ENCODE assay signal across 26 mouse cellular contexts in the genomic region with DNA sequence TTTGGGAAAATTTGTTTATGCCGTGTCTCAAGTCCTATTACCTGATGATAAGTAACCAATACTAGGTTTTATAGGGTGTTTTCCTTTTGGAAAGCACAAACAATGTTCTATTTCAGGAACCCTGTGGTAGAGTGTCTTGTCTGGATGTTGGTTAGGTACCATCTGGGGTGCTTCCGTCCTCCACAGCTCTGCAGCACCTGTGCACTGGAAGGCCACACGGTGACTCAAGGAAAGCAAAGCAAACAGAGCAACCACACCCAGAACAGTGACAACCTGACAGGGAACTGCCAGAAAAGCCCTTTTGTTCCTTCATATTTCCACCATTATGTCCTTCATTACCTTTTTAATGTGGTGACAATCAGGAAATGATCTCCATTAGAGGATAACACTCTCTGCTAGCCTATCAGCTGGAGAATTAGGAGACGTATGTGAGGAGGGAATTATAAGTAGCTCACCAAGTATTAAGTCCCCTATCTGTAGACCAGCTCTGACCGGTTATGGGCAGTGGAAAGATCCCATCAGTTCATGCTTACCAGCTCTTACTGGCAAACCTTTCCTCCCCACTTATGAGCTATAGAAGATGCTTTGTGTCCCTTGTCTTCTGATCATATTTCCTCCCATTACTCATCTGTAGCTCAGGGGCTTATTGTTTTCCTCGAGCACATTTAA.
DNase-seq lines count a peak whose midpoint lies in the region; ATAC-seq and TF ChIP-seq lines count a peak whose summit lies in the region.
"Had no signal": no experiment of that assay in that cellular context is flagged by ENCODE, and none has a peak within 500 bp of the region (broad histone marks: within the 10 kb centered on the region; RNA-seq: fewer than 3 reads in every experiment).

No protein-coding gene starts in this region.

- H3K9ac ChIP-seq in intestine, postnatal 0 days (ENCODE audit: low read depth, low read length), result no peak overlapping the region
- H3K9ac ChIP-seq: embryonic facial prominence, embryonic 13.5 days; forebrain, embryonic 15.5 days; liver, embryonic 12.5 days; neural tube, embryonic 15.5 days had no signal

- peak; percentile 64 for DNase-seq in cerebellum, adult 9-11 months
- no peak for DNase-seq in cerebellum, postnatal 14 days
- DNase-seq in brain, adult 2 months (ENCODE audit: low read depth, low spot score), result peak; percentile 64
- peak; percentile 40 to 54 for DNase-seq in cerebellum, postnatal 25 days
- DNase-seq in adrenal gland, postnatal 14 days, result no peak
- DNase-seq in adrenal gland, adult (ENCODE audit: inconsistent age in 2 of 2, low spot score in 1 of 2), result no peak
- DNase-seq: adrenal gland, adult 8-10 months; heart, postnatal 14 days; lung, adult 18-20 months; lung, postnatal 4 days; midbrain, embryonic 14.5 days; retina, postnatal 1 day; right cerebral cortex, postnatal 14 days; thymus, postnatal 14 days had no signal

- no peaks in the 10 kb centered on the region for H3K27me3 ChIP-seq in intestine, postnatal 0 days (replicated peaks; ENCODE audit: control insufficient read depth, insufficient read depth, low read length)
- H3K27me3 ChIP-seq: CH12.LX; embryonic facial prominence, embryonic 13.5 days; forebrain, embryonic 15.5 days; liver, embryonic 12.5 days; megakaryocyte, embryonic 14.5 days; neural tube, embryonic 15.5 days had no signal

- 56% methylated on average over 6 of the region's 6 CpGs for WGBS in intestine, postnatal 0 days

- H3K4me1 ChIP-seq in intestine, postnatal 0 days (replicated peaks; ENCODE audit: control insufficient read depth, insufficient read depth, low read length), result no peaks in the 10 kb centered on the region
- H3K4me1 ChIP-seq: liver, embryonic 12.5 days had no signal

- H3K4me3 ChIP-seq in intestine, postnatal 0 days (ENCODE audit: low read depth, low read length), result no peak overlapping the region
- H3K4me3 ChIP-seq: embryonic facial prominence, embryonic 13.5 days; forebrain, embryonic 10.5 days; forebrain, embryonic 15.5 days; hindbrain, embryonic 10.5 days; layer of hippocampus, adult 2 months; liver, embryonic 12.5 days; megakaryocyte, embryonic 14.5 days; neural tube, embryonic 15.5 days had no signal

- H3K36me3 ChIP-seq in intestine, postnatal 0 days (ENCODE audit: control insufficient read depth, insufficient read depth), result no peaks in the 10 kb centered on the region
- H3K36me3 ChIP-seq: embryonic facial prominence, embryonic 13.5 days; forebrain, embryonic 10.5 days; forebrain, embryonic 15.5 days; hindbrain, embryonic 10.5 days; liver, embryonic 12.5 days; neural tube, embryonic 15.5 days had no signal

- no peaks in the 10 kb centered on the region for H3K9me3 ChIP-seq in intestine, postnatal 0 days (ENCODE audit: control insufficient read depth)
- H3K9me3 ChIP-seq: embryonic facial prominence, embryonic 13.5 days; forebrain, embryonic 10.5 days; forebrain, embryonic 15.5 days; hindbrain, embryonic 10.5 days; liver, embryonic 12.5 days; megakaryocyte, embryonic 14.5 days; neural tube, embryonic 15.5 days had no signal

- no peak for TF ChIP-seq CTCF in intestine, postnatal 0 days (IDR thresholded peaks at IDR 0.05; ENCODE audit: low read depth)

- no peak overlapping the region for H3K4me2 ChIP-seq in intestine, postnatal 0 days (replicated peaks; ENCODE audit: low read depth)
- H3K4me2 ChIP-seq: embryonic facial prominence, embryonic 13.5 days; forebrain, embryonic 15.5 days; liver, embryonic 12.5 days; neural tube, embryonic 15.5 days had no signal

- peak; percentile 70 for ATAC-seq in intestine, postnatal 0 days
- ATAC-seq: activated CD4-positive, CD25-positive, alpha-beta regulatory T cell, adult 4 months; liver, embryonic 12.5 days; lung, postnatal 0 days had no signal

- no peak overlapping the region for H3K27ac ChIP-seq in intestine, postnatal 0 days (ENCODE audit: low read depth, low read length)
- H3K27ac ChIP-seq: forebrain, embryonic 10.5 days; forebrain, embryonic 15.5 days; hindbrain, embryonic 10.5 days; liver, embryonic 12.5 days; neural tube, embryonic 15.5 days had no signal

Comparison
In these comparisons a context has a peak if more than half of its experiments do, and no peak if none do; other contexts are left out.
1. DNase-seq: peak in cerebellum, adult 9-11 months (single experiment), brain, adult 2 months (single experiment) and cerebellum, postnatal 25 days (2 of 2); none in cerebellum, postnatal 14 days (0 of 2), adrenal gland, postnatal 14 days (single experiment) and adrenal gland, adult (0 of 2).